Mouse (Mus musculus) E14TG2a.4 (cell line): Measurements from ENCODE around the gene Rexo1.

Source experiments
- CTCF ChIP-seq: conservative IDR thresholded peaks from 2 replicates; pipeline ENCODE4 v1.5.1; 2014; ENCODE audit warnings: low read length
- NANOG ChIP-seq: IDR thresholded peaks from 2 replicates; pipeline ENCODE4 v1.6.1; 2014; ENCODE audit warnings: borderline replicate concordance, low read length, mixed read lengths

DNA sequence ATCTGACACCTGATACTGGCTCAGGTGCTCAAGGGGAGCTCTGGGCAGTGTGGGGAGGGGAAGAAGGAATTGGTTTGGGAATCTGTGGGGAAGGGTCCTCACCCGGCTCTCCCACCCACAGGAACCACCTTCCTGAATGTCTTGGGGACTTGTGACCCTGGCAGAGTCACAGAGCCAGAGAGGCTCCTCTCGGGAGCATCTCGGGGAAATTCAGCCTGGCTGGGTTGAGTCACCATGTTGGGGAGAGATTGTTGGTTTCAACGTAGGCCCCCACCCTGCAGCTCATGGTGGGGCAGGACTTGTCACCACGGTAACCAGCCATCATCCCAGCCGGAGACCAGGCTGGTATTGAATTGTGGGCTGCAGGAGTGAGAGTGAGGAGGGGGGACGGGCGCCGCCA is 56.6 kb downstream of the Rexo1 start:
- TF ChIP-seq CTCF = no peak
- no peak for TF ChIP-seq NANOG
